Mouse (Mus musculus) forebrain, embryonic 11.5 days (tissue): ENCODE data around the gene Utp14a. TPM values are rescaled to one million over a fixed set of nuclear protein-coding genes. Genes with fewer than 3 reads are reported as not detected.

Experiments
- ATAC-seq: fragments of 200-750 bp; cut with Nextera tagmentation; replicated peaks from 2 replicates; pipeline ENCODE4 v1.8.0; 2017; ENCODE audit warnings: moderate TSS enrichment; ENCODE audit not compliant: low FRiP score
- DNase-seq: peaks from one replicate; pipeline ENCODE4 v3.0.0-alpha.2; 2017; ENCODE audit warnings: low spot score
- H3K27ac ChIP-seq: fragments of 300-500 bp; sonication (generic); 2 replicates; pipeline ENCODE4 v1.5.1; 2014; ENCODE audit warnings: low read depth, low read length
- H3K27me3 ChIP-seq: fragments of 300-500 bp; sonication (generic); 2 replicates; pipeline ENCODE4 v1.6.1; 2014; ENCODE audit warnings: mild to moderate bottlenecking, low read length, mixed read lengths; ENCODE audit not compliant: control insufficient read depth, insufficient read depth
- H3K36me3 ChIP-seq: fragments of 300-500 bp; sonication (generic); 2 replicates; pipeline ENCODE4 v1.6.1; 2014; ENCODE audit warnings: mild to moderate bottlenecking, low read length, moderate library complexity, mixed read lengths; ENCODE audit not compliant: control insufficient read depth, insufficient read depth
- H3K4me1 ChIP-seq: fragments of 300-500 bp; sonication (generic); replicated peaks from 2 replicates; pipeline ENCODE4 v1.6.1; 2014; ENCODE audit warnings: low read length, mixed read lengths; ENCODE audit not compliant: control insufficient read depth, insufficient read depth
- H3K4me2 ChIP-seq: fragments of 300-500 bp; sonication (generic); 2 replicates; pipeline ENCODE4 v1.6.1; 2014; ENCODE audit warnings: low read depth, mild to moderate bottlenecking, low read length, moderate library complexity, mixed read lengths; ENCODE audit not compliant: severe bottlenecking
- H3K4me3 ChIP-seq: fragments of 300-500 bp; sonication (generic); 2 replicates; pipeline ENCODE4 v1.5.1; 2014; ENCODE audit warnings: low read depth, low read length
- H3K9ac ChIP-seq: fragments of 300-500 bp; sonication (generic); 2 replicates; pipeline ENCODE4 v1.6.1; 2014; ENCODE audit warnings: low read length
- H3K9me3 ChIP-seq: fragments of 300-500 bp; sonication (generic); 2 replicates; pipeline ENCODE4 v1.6.1; 2016; ENCODE audit warnings: low read length, mixed read lengths; ENCODE audit not compliant: control insufficient read depth
- WGBS: fragments of 180-500 bp; shearing (Covaris S2); extraction: QIAGEN DNeasy Blood & Tissue Kit; methylation state at CpG from one replicate; pipeline ENCODE4 v1.1.7; 2014; 5-methylcytosine and 5-hydroxymethylcytosine counted together
- polyA plus RNA-seq: library from polyadenylated mRNA; unstranded; fragments of >200 nt; fragmentation: Nextera tagmentation; extraction: Ambion mirVana; gene quantifications from 2 replicates; pipeline ENCODE4 v1.2.1, GENCODE M21; 2014

Utp14a gene
- polyA plus RNA-seq, 1 experiment from 2014 or later: 25.9 TPM

DNA sequence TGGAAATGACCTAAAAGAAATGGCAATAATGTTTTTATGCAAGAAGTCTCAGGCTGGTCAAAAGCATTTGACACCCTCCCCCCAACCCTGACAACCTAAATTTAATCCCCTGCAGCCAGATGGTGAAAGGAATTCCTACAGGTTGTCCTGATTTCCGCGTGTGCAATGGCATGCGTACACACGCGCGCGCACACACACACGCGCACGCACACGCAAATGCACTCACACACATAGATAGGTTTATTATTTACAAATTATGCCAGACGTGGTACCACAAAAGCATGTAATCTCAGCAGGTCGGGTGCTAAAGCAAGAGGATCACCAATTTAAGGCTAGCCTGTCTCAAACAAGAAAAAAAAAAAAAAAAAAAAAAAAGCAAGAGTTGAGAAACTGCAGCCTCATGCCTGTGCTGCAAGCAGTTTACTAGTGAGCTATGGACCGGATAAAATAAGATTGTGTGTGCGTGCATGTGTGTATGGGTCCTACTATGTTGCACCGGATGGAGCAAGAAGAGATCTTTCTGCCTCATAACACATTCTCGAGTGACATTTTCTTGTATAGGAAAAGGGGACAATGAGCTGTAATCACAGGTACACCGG is 733 bp upstream of the Utp14a start:
- ATAC-seq (peak; percentile 67; the same call in 1 of the 2 replicates), DNase-seq (peak; percentile 50)
- Histone ChIP-seq H3K27ac (peak overlapping the region; percentile 68), H3K4me3 (peak overlapping the region; percentile 45), H3K9ac (peak overlapping the region; percentile 57), H3K4me1 (no peaks in the 10 kb centered on the region), H3K4me2 (peak overlapping the region; percentile 53), H3K27me3 (no peaks in the 10 kb centered on the region), H3K36me3 (no peaks in the 10 kb centered on the region), H3K9me3 (no peaks in the 10 kb centered on the region)
- 18% methylated on average over 18 of the region's 18 CpGs for WGBS

GRCm38 (mm10) chrX:48257011-48257410 is 349 bp downstream of the Utp14a start:
- Histone ChIP-seq H3K9ac (peak overlapping the region; percentile 39; the same call in 1 of the 2 replicates), H3K36me3 (no peaks in the 10 kb centered on the region), H3K4me3 (peak overlapping the region; percentile 45), H3K9me3 (no peaks in the 10 kb centered on the region), H3K4me2 (peak overlapping the region; percentile 45), H3K4me1 (no peaks in the 10 kb centered on the region), H3K27me3 (no peaks in the 10 kb centered on the region), H3K27ac (no peak overlapping the region)
- no peak for ATAC-seq
- 13% methylated on average over 16 of the region's 16 CpGs for WGBS
- DNase-seq: no peak

DNA sequence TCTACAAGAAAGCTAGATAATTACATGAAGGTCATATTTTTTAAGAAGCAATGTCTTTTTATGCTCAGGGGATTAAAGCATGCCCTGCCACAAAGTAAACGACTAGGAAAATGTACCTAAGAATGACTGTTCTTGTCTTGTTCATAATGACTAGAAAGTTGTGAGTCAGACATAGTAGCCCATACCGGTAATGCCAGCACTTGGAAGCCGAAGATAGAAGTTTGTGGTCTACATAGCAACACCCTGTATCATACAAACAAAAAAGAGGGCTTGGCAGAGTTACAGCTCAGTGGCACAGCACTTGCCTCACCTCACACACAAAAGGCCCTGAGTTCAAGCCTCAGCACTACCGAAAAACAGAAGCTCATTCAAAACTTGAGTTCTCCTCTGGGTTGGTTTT is 15.0 kb downstream of the Utp14a start:
- Histone ChIP-seq H3K4me1 (no peaks in the 10 kb centered on the region), H3K4me3 (no peak overlapping the region), H3K36me3 (no peaks in the 10 kb centered on the region), H3K9me3 (no peaks in the 10 kb centered on the region), H3K4me2 (no peak overlapping the region), H3K27me3 (no peaks in the 10 kb centered on the region), H3K27ac (no peak overlapping the region), H3K9ac (no peak overlapping the region)
- DNase-seq (no peak), ATAC-seq (no peak)
- 87% methylated on average over 4 of the region's 4 CpGs for WGBS

DNA sequence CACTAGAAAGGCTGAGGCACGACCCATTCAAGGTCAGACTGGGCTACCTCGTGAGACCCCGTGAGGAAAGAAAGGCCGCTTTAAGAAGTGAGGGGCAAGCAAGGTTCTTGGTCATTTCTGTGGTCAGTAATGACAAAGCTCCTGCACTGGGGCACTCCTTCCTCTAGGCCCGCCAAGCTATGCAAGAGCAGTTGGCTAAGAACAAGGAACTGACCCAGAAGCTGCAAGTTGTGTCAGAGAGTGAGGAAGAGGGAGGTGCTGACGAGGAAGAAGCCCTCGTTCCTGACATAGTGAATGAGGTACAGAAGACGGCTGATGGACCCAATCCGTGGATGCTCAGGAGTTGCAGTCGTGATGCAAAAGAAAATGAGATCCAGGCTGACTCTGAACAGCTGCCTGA is 18.0 kb downstream of the Utp14a start:
- DNase-seq (no peak), ATAC-seq (no peak)
- H3K9me3 ChIP-seq: no peaks in the 10 kb centered on the region
- 81% methylated on average over 10 of the region's 10 CpGs for WGBS
- no peak overlapping the region for H3K9ac ChIP-seq
- no peak overlapping the region for H3K27ac ChIP-seq
- no peaks in the 10 kb centered on the region for H3K4me1 ChIP-seq
- no peak overlapping the region for H3K4me3 ChIP-seq
- no peak overlapping the region for H3K4me2 ChIP-seq
- H3K27me3 ChIP-seq: no peaks in the 10 kb centered on the region
- no peaks in the 10 kb centered on the region; the same call in 1 of the 2 replicates for H3K36me3 ChIP-seq

- H3K36me3 ChIP-seq: no peaks in the 10 kb centered on the region; the same call in 1 of the 2 replicates
- no peak overlapping the region for H3K9ac ChIP-seq
- DNase-seq (no peak), ATAC-seq (no peak)
- H3K9me3 ChIP-seq: no peaks in the 10 kb centered on the region
- H3K4me3 ChIP-seq: no peak overlapping the region
- H3K27me3 ChIP-seq: no peaks in the 10 kb centered on the region
- 42% methylated on average over 3 of the region's 3 CpGs for WGBS
- H3K27ac ChIP-seq: no peak overlapping the region
- H3K4me1 ChIP-seq: no peaks in the 10 kb centered on the region
- no peak overlapping the region for H3K4me2 ChIP-seq
Measured at GRCm38 (mm10) chrX:48278103-48278502, 21.4 kb downstream of the Utp14a start.

- ATAC-seq: peak; percentile 83
- 18% methylated on average over 33 of the region's 37 CpGs for WGBS
Measured at GRCm38 (mm10) chrX:48284386-48285005, 27.8 kb downstream of the Utp14a start.

DNA sequence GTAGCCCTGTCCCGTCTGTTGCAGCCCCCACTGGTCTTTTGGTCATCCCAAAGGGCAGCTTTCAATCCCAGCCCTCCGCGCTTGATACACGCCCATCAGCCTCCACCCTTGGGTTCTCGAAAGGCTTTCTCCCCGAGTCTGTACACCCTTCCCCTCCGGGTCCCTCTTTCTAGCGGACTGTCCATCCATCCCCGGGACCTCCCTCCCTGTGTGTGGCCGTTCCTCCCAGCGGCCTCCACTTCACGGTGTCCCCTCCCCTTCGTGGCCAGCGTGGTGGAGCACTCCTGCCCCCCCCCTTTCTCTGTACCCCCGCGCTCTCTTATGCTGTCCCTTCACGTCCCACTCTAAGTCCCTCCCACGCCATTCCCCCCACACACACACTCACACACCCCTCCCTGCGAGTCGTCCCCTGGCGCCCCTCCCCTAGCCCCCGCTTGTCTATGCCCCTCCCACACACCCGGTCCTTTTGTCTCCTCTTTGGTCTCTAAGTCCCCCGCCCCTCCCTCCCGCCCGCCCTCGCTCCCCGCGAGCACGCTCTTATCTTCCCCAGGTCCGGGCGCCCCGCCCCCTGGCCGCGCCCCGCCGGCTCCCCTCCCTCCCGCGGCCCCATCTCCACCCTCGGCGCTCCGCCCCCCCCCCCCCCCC is 28.5 kb downstream of the Utp14a start:
- Histone ChIP-seq H3K9ac (peak overlapping the region; percentile 61), H3K4me3 (peak overlapping the region; percentile 38), H3K27me3 (no peaks in the 10 kb centered on the region; the same call in 1 of the 2 replicates), H3K27ac (peak overlapping the region; percentile 77), H3K4me1 (no peaks in the 10 kb centered on the region), H3K36me3 (no peaks in the 10 kb centered on the region), H3K4me2 (peak overlapping the region; percentile 57), H3K9me3 (no peaks in the 10 kb centered on the region)
- peak; percentile 82 for ATAC-seq
- DNase-seq: peak; percentile 91
- WGBS: 11% methylated on average over 21 of the region's 42 CpGs

More at GRCm38 (mm10) chrX:48284386-48285005, 27.8 kb downstream of the Utp14a start:
- H3K9me3 ChIP-seq: no peaks in the 10 kb centered on the region
- peak overlapping the region; percentile 57 for H3K4me2 ChIP-seq
- peak overlapping the region; percentile 77 for H3K27ac ChIP-seq
- H3K9ac ChIP-seq: peak overlapping the region; percentile 61
- H3K36me3 ChIP-seq: no peaks in the 10 kb centered on the region; the same call in 1 of the 2 replicates
- DNase-seq: peak; percentile 92
- H3K4me1 ChIP-seq: no peaks in the 10 kb centered on the region
- no peaks in the 10 kb centered on the region; the same call in 1 of the 2 replicates for H3K27me3 ChIP-seq
- peak overlapping the region; percentile 38 for H3K4me3 ChIP-seq

- WGBS: 18% methylated on average over 27 of the region's 34 CpGs
- Histone ChIP-seq H3K9me3 (no peaks in the 10 kb centered on the region), H3K27ac (peak overlapping the region; percentile 18; the same call in 1 of the 2 replicates), H3K36me3 (no peaks in the 10 kb centered on the region), H3K4me1 (no peaks in the 10 kb centered on the region), H3K4me2 (peak overlapping the region; percentile 57), H3K27me3 (no peaks in the 10 kb centered on the region; the same call in 1 of the 2 replicates), H3K4me3 (peak overlapping the region; percentile 38), H3K9ac (peak overlapping the region; percentile 61)
- DNase-seq (no peak), ATAC-seq (peak; percentile 73)
Measured at GRCm38 (mm10) chrX:48285651-48286021, 29.0 kb downstream of the Utp14a start.
